Mouse (Mus musculus) limb, embryonic 11.5 days (tissue): Measurements from ENCODE around the gene Ncr1. TPM values are rescaled to one million over a fixed set of nuclear protein-coding genes. Genes with fewer than 3 reads are reported as not detected.

Experiments used
- microRNA-seq: library from miRNA; unstranded; fragments of <30 nt; microRNA quantifications from one replicate; pipeline ENCODE4, GENCODE M21; 2016
- polyA plus RNA-seq: library from polyadenylated mRNA; unstranded; fragments of >200 nt; fragmentation: Nextera tagmentation; extraction: Ambion mirVana; gene quantifications from 2 replicates; pipeline ENCODE4 v1.2.1, GENCODE M21; 2014

Gene Ncr1
- polyA plus RNA-seq, 1 experiment from 2014 or later = not detected

Small RNA genes within 50 kb of the gene (microRNA-seq; reads per million reads assigned to microRNA genes)
- gene Gm24752 (not detected), gene Gm25349 (not detected)

Other genes starting within 250 kb of the Ncr1 start
- gene Ttyh1, start 218.3 kb upstream of the Ncr1 start, polyA plus RNA-seq = 1.4 and 1.5 TPM in 2 replicates
- gene Leng8, start 200.7 kb upstream of the Ncr1 start, polyA plus RNA-seq = 47.6 and 49.7 TPM in 2 replicates
- gene Leng9, start 187.3 kb upstream of the Ncr1 start, polyA plus RNA-seq = 1.0 and 1.2 TPM in 2 replicates
- gene Cdc42ep5, start 172.9 kb upstream of the Ncr1 start, polyA plus RNA-seq = 29.4 and 35.1 TPM in 2 replicates
- gene Lilra5, start 100.0 kb upstream of the Ncr1 start, polyA plus RNA-seq = not detected in 2 replicates
- gene Gp6, start 60.0 kb downstream of the Ncr1 start, polyA plus RNA-seq = 0.23 and 0.67 TPM in 2 replicates
- gene Rdh13, start 107.9 kb downstream of the Ncr1 start, polyA plus RNA-seq = 29.8 and 30.0 TPM in 2 replicates
- gene Eps8l1, start 123.0 kb downstream of the Ncr1 start, polyA plus RNA-seq = 3.4 and 6.7 TPM in 2 replicates
- gene Ppp1r12c, start 164.0 kb downstream of the Ncr1 start, polyA plus RNA-seq = 40.9 and 46.0 TPM in 2 replicates
- gene Tnnt1, start 178.7 kb downstream of the Ncr1 start, polyA plus RNA-seq = 59.4 and 64.7 TPM in 2 replicates
- gene Tnni3, start 186.5 kb downstream of the Ncr1 start, polyA plus RNA-seq = 3.2 and 5.3 TPM in 2 replicates
- gene Dnaaf3, start 194.7 kb downstream of the Ncr1 start, polyA plus RNA-seq = 1.9 and 2.4 TPM in 2 replicates
- gene Syt5, start 209.8 kb downstream of the Ncr1 start, polyA plus RNA-seq = 4.1 and 4.2 TPM in 2 replicates